Mouse (Mus musculus) heart, postnatal 0 days (tissue): ENCODE results near the gene Coro1a.

Experiments used
- CTCF ChIP-seq: IDR thresholded peaks from 2 replicates; pipeline ENCODE4 v1.5.1; 2016; ENCODE audit warnings: antibody characterized with exemption, control low read depth, low read depth
- EP300 ChIP-seq: IDR thresholded peaks from 2 replicates; pipeline ENCODE4 v1.6.1; 2016; ENCODE audit warnings: antibody characterized with exemption, low read depth

- TF ChIP-seq CTCF = no peak
- no peak for TF ChIP-seq EP300
Measured at GRCm38 (mm10) chr7:126659771-126660170, 47.8 kb downstream of the Coro1a start.
